Mouse (Mus musculus): ENCODE measurements around the gene Cd47. TPM values are rescaled to one million over a fixed set of nuclear protein-coding genes. Genes with fewer than 3 reads are reported as not detected.
"Not testable (repeated sequence)": the region's sequence is repeated elsewhere in the genome, so short reads cannot be mapped to it uniquely, and the experiment has no call there.

Gene Cd47
- polyA plus RNA-seq, 1 experiment from 2014 or later = 157 TPM

DNA sequence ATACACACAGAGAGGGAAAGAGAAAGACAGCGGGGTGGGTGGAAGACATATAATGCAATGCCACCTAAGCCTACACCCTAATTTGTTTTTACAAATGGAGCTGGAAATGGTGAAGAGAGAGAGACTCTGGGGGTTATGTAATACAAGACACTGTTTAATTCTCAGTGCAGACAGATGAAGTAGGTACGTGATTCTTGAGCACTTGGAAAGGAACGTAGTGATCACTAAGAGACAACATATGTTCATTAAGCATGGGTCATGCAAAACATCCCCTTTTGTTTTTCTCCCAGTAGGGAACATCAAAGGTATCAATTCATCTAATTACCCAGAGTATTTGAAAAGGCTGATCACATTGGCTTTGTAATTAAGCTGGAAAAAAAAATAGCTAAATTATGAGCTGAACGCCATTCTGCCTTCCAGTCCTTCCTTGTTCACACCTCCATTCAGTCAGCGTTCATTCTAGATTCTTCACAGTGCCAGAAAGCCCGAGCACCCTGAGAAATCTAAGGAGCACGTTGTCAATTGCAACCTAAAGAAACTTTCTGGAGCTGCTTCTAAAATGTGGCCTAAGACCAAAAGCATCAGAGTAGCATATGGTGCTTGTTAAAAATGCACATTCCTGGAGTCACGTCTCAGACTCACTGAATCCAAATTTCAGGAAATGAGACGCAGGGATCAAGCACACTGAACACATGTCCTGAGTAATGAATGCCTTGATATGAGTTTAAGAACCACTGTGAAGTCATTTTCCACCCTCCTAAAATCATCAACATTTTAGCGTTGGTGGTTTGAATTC lies 12.7 kb downstream of the Cd47 start:
- WGBS = 77% methylated on average over 10 of the region's 10 CpGs
- H3K4me1 ChIP-seq (ENCODE audit: control insufficient read depth, insufficient read depth, low read length) = no peaks in the 10 kb centered on the region
- H3K36me3 ChIP-seq (ENCODE audit: control insufficient read depth, insufficient read depth, low read length) = no peaks in the 10 kb centered on the region
- no peaks in the 10 kb centered on the region for H3K27me3 ChIP-seq (ENCODE audit: control insufficient read depth, insufficient read depth, low read depth, low read length)
- ATAC-seq = no peak
- no peak overlapping the region for H3K4me3 ChIP-seq (ENCODE audit: low read depth, low read length)
- H3K27ac ChIP-seq (ENCODE audit: low read length) = no peak overlapping the region
- H3K9me3 ChIP-seq (replicated peaks; ENCODE audit: control insufficient read depth, low read length, poor library complexity, severe bottlenecking) = no peaks in the 10 kb centered on the region
- H3K4me2 ChIP-seq (ENCODE audit: low read length) = no peak overlapping the region
- no peak overlapping the region for H3K9ac ChIP-seq (ENCODE audit: low read depth, low read length)

- ATAC-seq = no peak
- Histone ChIP-seq H3K9ac (ENCODE audit: low read depth, low read length) (no peak overlapping the region), H3K4me2 (ENCODE audit: low read length) (no peak overlapping the region), H3K27ac (ENCODE audit: low read length) (no peak overlapping the region), H3K27me3 (ENCODE audit: control insufficient read depth, insufficient read depth, low read depth, low read length) (no peaks in the 10 kb centered on the region), H3K9me3 (replicated peaks; ENCODE audit: control insufficient read depth, low read length, poor library complexity, severe bottlenecking) (no peaks in the 10 kb centered on the region), H3K4me1 (ENCODE audit: control insufficient read depth, insufficient read depth, low read length) (no peaks in the 10 kb centered on the region), H3K36me3 (ENCODE audit: control insufficient read depth, insufficient read depth, low read length) (no peaks in the 10 kb centered on the region), H3K4me3 (ENCODE audit: low read depth, low read length) (no peak overlapping the region)
- 82% methylated on average over 4 of the region's 4 CpGs for WGBS
Measured at GRCm38 (mm10) chr16:49814419-49814818, 14.1 kb downstream of the Cd47 start.

- 89% methylated on average over 3 of the region's 3 CpGs for WGBS
- Histone ChIP-seq H3K36me3 (ENCODE audit: control insufficient read depth, insufficient read depth, low read length) (no peaks in the 10 kb centered on the region), H3K27me3 (ENCODE audit: control insufficient read depth, insufficient read depth, low read depth, low read length) (no peaks in the 10 kb centered on the region), H3K4me3 (ENCODE audit: low read depth, low read length) (no peak overlapping the region), H3K9ac (ENCODE audit: low read depth, low read length) (no peak overlapping the region), H3K4me2 (ENCODE audit: low read length) (no peak overlapping the region), H3K27ac (ENCODE audit: low read length) (no peak overlapping the region), H3K9me3 (replicated peaks; ENCODE audit: control insufficient read depth, low read length, poor library complexity, severe bottlenecking) (no peaks in the 10 kb centered on the region), H3K4me1 (ENCODE audit: control insufficient read depth, insufficient read depth, low read length) (no peaks in the 10 kb centered on the region)
- ATAC-seq = no peak
Measured at GRCm38 (mm10) chr16:49816889-49817288, 16.6 kb downstream of the Cd47 start.

GRCm38 (mm10) chr16:49818146-49818545 lies 17.8 kb downstream of the Cd47 start:
- H3K36me3 ChIP-seq (ENCODE audit: control insufficient read depth, insufficient read depth, low read length) = no peaks in the 10 kb centered on the region
- H3K4me2 ChIP-seq (ENCODE audit: low read length) = no peak overlapping the region
- H3K27me3 ChIP-seq (ENCODE audit: control insufficient read depth, insufficient read depth, low read depth, low read length) = no peaks in the 10 kb centered on the region
- H3K9me3 ChIP-seq (replicated peaks; ENCODE audit: control insufficient read depth, low read length, poor library complexity, severe bottlenecking) = no peaks in the 10 kb centered on the region
- H3K4me1 ChIP-seq (ENCODE audit: control insufficient read depth, insufficient read depth, low read length) = no peaks in the 10 kb centered on the region
- WGBS = 84% methylated on average over 5 of the region's 5 CpGs
- H3K9ac ChIP-seq (ENCODE audit: low read depth, low read length) = no peak overlapping the region
- H3K27ac ChIP-seq (ENCODE audit: low read length) = no peak overlapping the region
- no peak overlapping the region for H3K4me3 ChIP-seq (ENCODE audit: low read depth, low read length)
- ATAC-seq = no peak

- ATAC-seq = no peak
- WGBS = 89% methylated on average over 6 of the region's 6 CpGs
Measured at GRCm38 (mm10) chr16:49818627-49819026, 18.3 kb downstream of the Cd47 start.

DNA sequence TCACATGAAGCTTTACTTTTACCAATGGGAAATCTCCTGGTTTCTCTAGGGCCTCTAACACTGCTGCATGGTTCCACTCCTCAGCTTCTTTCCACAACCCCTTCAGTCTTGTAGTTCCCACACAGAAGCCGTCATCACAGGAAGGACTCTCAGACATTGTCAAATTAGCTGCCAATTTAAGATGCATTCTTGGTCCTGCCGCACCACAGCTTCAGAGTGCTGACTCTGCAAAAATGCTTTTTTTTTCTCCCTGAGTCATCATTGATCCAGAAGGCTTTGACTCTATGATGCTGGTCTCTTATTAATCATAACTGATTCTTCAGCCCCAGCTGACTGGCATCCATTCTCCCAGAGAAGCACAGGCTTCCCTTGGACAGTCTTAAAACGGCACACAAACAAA lies 19.2 kb downstream of the Cd47 start:
- H3K27me3 ChIP-seq (ENCODE audit: control insufficient read depth, insufficient read depth, low read depth, low read length) = no peaks in the 10 kb centered on the region
- 85% methylated on average over 3 of the region's 3 CpGs for WGBS
- H3K36me3 ChIP-seq (ENCODE audit: control insufficient read depth, insufficient read depth, low read length) = no peaks in the 10 kb centered on the region
- no peaks in the 10 kb centered on the region for H3K4me1 ChIP-seq (ENCODE audit: control insufficient read depth, insufficient read depth, low read length)
- H3K4me3 ChIP-seq (ENCODE audit: low read depth, low read length) = no peak overlapping the region
- H3K9me3 ChIP-seq (replicated peaks; ENCODE audit: control insufficient read depth, low read length, poor library complexity, severe bottlenecking) = no peaks in the 10 kb centered on the region
- no peak overlapping the region for H3K9ac ChIP-seq (ENCODE audit: low read depth, low read length)
- H3K4me2 ChIP-seq (ENCODE audit: low read length) = no peak overlapping the region
- H3K27ac ChIP-seq (ENCODE audit: low read length) = no peak overlapping the region
- no peak for ATAC-seq

More at GRCm38 (mm10) chr16:49818627-49819026, 18.3 kb downstream of the Cd47 start:
- no peaks in the 10 kb centered on the region for H3K27me3 ChIP-seq (ENCODE audit: control insufficient read depth, insufficient read depth, low read depth, low read length)
- H3K4me2 ChIP-seq (ENCODE audit: low read length) = no peak overlapping the region
- no peaks in the 10 kb centered on the region for H3K36me3 ChIP-seq (ENCODE audit: control insufficient read depth, insufficient read depth, low read length)
- no peaks in the 10 kb centered on the region for H3K9me3 ChIP-seq (replicated peaks; ENCODE audit: control insufficient read depth, low read length, poor library complexity, severe bottlenecking)
- no peak overlapping the region for H3K4me3 ChIP-seq (ENCODE audit: low read depth, low read length)
- H3K9ac ChIP-seq (ENCODE audit: low read depth, low read length) = no peak overlapping the region
- H3K4me1 ChIP-seq (ENCODE audit: control insufficient read depth, insufficient read depth, low read length) = no peaks in the 10 kb centered on the region
- no peak overlapping the region for H3K27ac ChIP-seq (ENCODE audit: low read length)

- H3K9ac ChIP-seq (ENCODE audit: low read depth, low read length); H3K27ac ChIP-seq (ENCODE audit: low read length); H3K9me3 ChIP-seq (replicated peaks; ENCODE audit: control insufficient read depth, low read length, poor library complexity, severe bottlenecking); H3K4me1 ChIP-seq (ENCODE audit: control insufficient read depth, insufficient read depth, low read length); H3K36me3 ChIP-seq (ENCODE audit: control insufficient read depth, insufficient read depth, low read length); ATAC-seq; H3K4me2 ChIP-seq (ENCODE audit: low read length); H3K27me3 ChIP-seq (ENCODE audit: control insufficient read depth, insufficient read depth, low read depth, low read length); H3K4me3 ChIP-seq (ENCODE audit: low read depth, low read length): not testable (repeated sequence)
- WGBS = 100% methylated on average over 3 of the region's 3 CpGs
Measured at GRCm38 (mm10) chr16:49830911-49831310, 30.6 kb downstream of the Cd47 start.

DNA sequence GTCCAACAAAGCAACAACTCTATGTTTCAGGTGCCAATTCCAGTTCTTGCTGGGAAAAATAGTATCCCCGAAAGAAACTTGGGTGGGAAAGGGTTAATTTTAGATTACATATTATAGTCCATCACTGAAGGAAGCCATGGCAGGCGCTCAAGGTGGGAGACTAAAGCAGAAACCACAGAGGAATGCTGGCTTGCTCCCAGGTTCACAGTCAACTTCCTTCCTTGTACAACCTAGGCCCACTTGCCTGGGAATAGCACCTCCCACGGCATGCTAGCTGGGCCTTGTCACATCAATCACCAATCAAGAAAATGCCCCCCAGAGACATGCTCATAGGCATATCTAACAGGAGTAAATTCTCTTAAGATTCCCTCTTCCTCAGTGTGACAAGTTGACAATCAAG lies 32.0 kb downstream of the Cd47 start:
- 89% methylated on average over 3 of the region's 3 CpGs for WGBS

DNA sequence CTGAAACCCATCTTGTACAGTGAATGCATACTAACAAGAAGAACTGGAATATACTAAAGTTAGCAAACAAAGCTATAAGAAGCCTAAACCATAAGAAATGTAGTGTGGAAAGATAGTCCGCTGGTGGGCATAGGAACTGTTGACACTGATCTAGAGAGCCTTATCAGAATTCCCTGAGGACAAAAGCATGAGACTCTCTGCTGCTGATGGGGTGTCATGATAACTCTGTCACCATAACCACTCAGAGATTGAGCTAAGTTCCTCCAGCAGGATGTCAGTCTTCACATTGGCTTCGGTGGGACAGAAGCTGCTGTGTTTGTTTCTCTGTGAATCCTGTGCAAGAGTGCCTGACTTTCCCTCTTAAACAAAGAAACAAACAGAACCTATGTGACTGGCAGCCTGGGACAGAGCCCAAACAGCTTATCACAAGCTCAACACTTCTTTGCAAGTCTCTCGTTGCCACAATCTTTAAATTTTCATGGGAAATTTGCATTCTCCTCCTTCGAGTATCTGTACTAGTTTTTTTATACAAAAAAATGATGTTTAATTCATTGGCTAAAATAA lies 33.9 kb downstream of the Cd47 start:
- WGBS = 59% methylated on average over 4 of the region's 4 CpGs
- no peaks in the 10 kb centered on the region for H3K36me3 ChIP-seq (ENCODE audit: control insufficient read depth, insufficient read depth, low read length)
- no peaks in the 10 kb centered on the region for H3K4me1 ChIP-seq (ENCODE audit: control insufficient read depth, insufficient read depth, low read length)
- H3K9me3 ChIP-seq (replicated peaks; ENCODE audit: control insufficient read depth, low read length, poor library complexity, severe bottlenecking) = no peaks in the 10 kb centered on the region
- no peak overlapping the region for H3K4me2 ChIP-seq (ENCODE audit: low read length)
- H3K9ac ChIP-seq (ENCODE audit: low read depth, low read length) = no peak overlapping the region
- no peak for ATAC-seq
- no peaks in the 10 kb centered on the region for H3K27me3 ChIP-seq (ENCODE audit: control insufficient read depth, insufficient read depth, low read depth, low read length)
- H3K27ac ChIP-seq (ENCODE audit: low read length) = no peak overlapping the region
- H3K4me3 ChIP-seq (ENCODE audit: low read depth, low read length) = no peak overlapping the region

More for the DNA sequence above, 32.0 kb downstream of the Cd47 start:
- Histone ChIP-seq H3K4me2 (ENCODE audit: low read length) (no peak overlapping the region), H3K36me3 (ENCODE audit: control insufficient read depth, insufficient read depth, low read length) (no peaks in the 10 kb centered on the region), H3K27me3 (ENCODE audit: control insufficient read depth, insufficient read depth, low read depth, low read length) (no peaks in the 10 kb centered on the region), H3K9me3 (replicated peaks; ENCODE audit: control insufficient read depth, low read length, poor library complexity, severe bottlenecking) (no peaks in the 10 kb centered on the region), H3K9ac (ENCODE audit: low read depth, low read length) (no peak overlapping the region), H3K4me3 (ENCODE audit: low read depth, low read length) (no peak overlapping the region), H3K27ac (ENCODE audit: low read length) (no peak overlapping the region), H3K4me1 (ENCODE audit: control insufficient read depth, insufficient read depth, low read length) (no peaks in the 10 kb centered on the region)
- no peak for ATAC-seq
